Mouse (Mus musculus) neural tube, embryonic 11.5 days (tissue): ENCODE results near the gene R3hdm2. TPM values are rescaled to one million over a fixed set of nuclear protein-coding genes. Genes with fewer than 3 reads are reported as not detected.

Experiments used
- ATAC-seq: fragments of 200-750 bp; cut with Nextera tagmentation; 2 replicates; pipeline ENCODE4 v1.8.0; 2017; ENCODE audit warnings: moderate number of reproducible peaks, mild to moderate bottlenecking, moderate TSS enrichment, moderate library complexity; ENCODE audit not compliant: insufficient read depth, low FRiP score, low TSS enrichment
- DNase-seq: peaks from one replicate; pipeline ENCODE4 v3.0.0-alpha.2; 2015; ENCODE audit warnings: low spot score
- H3K27ac ChIP-seq: fragments of 300-500 bp; sonication (generic); 2 replicates; pipeline ENCODE4 v1.5.1; 2014; ENCODE audit warnings: low read depth, mild to moderate bottlenecking, low read length
- H3K27me3 ChIP-seq: fragments of 300-500 bp; sonication (generic); 2 replicates; pipeline ENCODE4 v1.6.1; 2014; ENCODE audit warnings: mild to moderate bottlenecking, low read length, mixed read lengths; ENCODE audit not compliant: control insufficient read depth, insufficient read depth
- H3K36me3 ChIP-seq: fragments of 300-500 bp; sonication (generic); 2 replicates; pipeline ENCODE4 v1.6.1; 2014; ENCODE audit warnings: mild to moderate bottlenecking, low read length, moderate library complexity, mixed read lengths; ENCODE audit not compliant: control insufficient read depth, insufficient read depth
- H3K4me1 ChIP-seq: fragments of 300-500 bp; sonication (generic); 2 replicates; pipeline ENCODE4 v1.6.1; 2014; ENCODE audit warnings: low read length, mixed read lengths; ENCODE audit not compliant: control insufficient read depth, insufficient read depth
- H3K4me2 ChIP-seq: fragments of 300-500 bp; sonication (generic); 2 replicates; pipeline ENCODE4 v1.6.1; 2014; ENCODE audit warnings: low read depth, mild to moderate bottlenecking, moderate library complexity
- H3K4me3 ChIP-seq: fragments of 300-500 bp; sonication (generic); 2 replicates; pipeline ENCODE4 v1.5.1; 2014; ENCODE audit warnings: low read depth, low read length
- H3K9ac ChIP-seq: fragments of 300-500 bp; sonication (generic); 2 replicates; pipeline ENCODE4 v1.6.1; 2014; ENCODE audit warnings: mild to moderate bottlenecking, low read length
- H3K9me3 ChIP-seq: fragments of 300-500 bp; sonication (generic); 2 replicates; pipeline ENCODE4 v1.6.1; 2016; ENCODE audit warnings: low read length; ENCODE audit not compliant: control insufficient read depth
- WGBS: fragments of 180-500 bp; shearing (Covaris S2); extraction: QIAGEN DNeasy Blood & Tissue Kit; methylation state at CpG from one replicate; pipeline ENCODE4 v1.1.7; 2014; 5-methylcytosine and 5-hydroxymethylcytosine counted together
- polyA plus RNA-seq: library from polyadenylated mRNA; unstranded; fragments of >200 nt; fragmentation: Nextera tagmentation; extraction: Ambion mirVana; gene quantifications from 2 replicates; pipeline ENCODE4 v1.2.1, GENCODE M21; 2014

The R3hdm2 gene
- polyA plus RNA-seq, 1 experiment from 2014 or later = 27.4 TPM

DNA sequence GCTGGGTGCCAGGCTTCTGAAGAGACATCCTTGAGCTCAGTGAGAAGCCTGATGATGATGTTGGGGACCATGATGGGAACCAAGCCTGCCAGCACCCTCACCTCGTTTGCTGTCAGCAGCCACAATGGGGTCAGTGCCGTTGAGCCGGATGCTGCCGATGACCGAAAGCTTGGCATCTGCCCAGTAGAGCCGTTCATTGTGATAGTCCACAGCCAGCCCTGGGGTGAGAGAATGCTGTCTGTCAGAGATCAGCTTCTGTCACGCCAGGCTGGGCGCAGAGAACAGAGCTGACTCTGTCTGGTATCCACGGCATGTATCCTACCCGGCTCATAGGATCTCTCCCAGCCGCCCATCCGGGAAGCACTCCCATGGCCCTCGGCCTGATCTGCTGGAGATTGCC is 162.0 kb downstream of the R3hdm2 start:
- DNase-seq (no peak), ATAC-seq (no peak)
- peaks cover 3% of the 10 kb centered on the region; the same call in 1 of the 2 replicates for H3K4me1 ChIP-seq
- no peaks in the 10 kb centered on the region for H3K27me3 ChIP-seq
- H3K4me2 ChIP-seq = no peak overlapping the region
- WGBS = 89% methylated on average over 13 of the region's 13 CpGs
- H3K9ac ChIP-seq = no peak overlapping the region
- H3K27ac ChIP-seq = no peak overlapping the region
- no peak overlapping the region for H3K4me3 ChIP-seq
- no peaks in the 10 kb centered on the region for H3K9me3 ChIP-seq
- H3K36me3 ChIP-seq = peaks cover 30% of the 10 kb centered on the region

- no peak overlapping the region for H3K27ac ChIP-seq
- ATAC-seq (no peak), DNase-seq (no peak)
- no peaks in the 10 kb centered on the region for H3K9me3 ChIP-seq
- H3K4me3 ChIP-seq = no peak overlapping the region
- H3K36me3 ChIP-seq = peaks cover 33% of the 10 kb centered on the region
- H3K4me1 ChIP-seq = 0 out of 2 replicates have a peak, but pooled peaks cover under 1% of the 10 kb centered on the region
- H3K4me2 ChIP-seq = no peak overlapping the region
- 39% methylated on average over 6 of the region's 6 CpGs for WGBS
- H3K9ac ChIP-seq = no peak overlapping the region
- no peaks in the 10 kb centered on the region for H3K27me3 ChIP-seq
Measured at GRCm38 (mm10) chr10:127542720-127543119, 162.6 kb downstream of the R3hdm2 start.

DNA sequence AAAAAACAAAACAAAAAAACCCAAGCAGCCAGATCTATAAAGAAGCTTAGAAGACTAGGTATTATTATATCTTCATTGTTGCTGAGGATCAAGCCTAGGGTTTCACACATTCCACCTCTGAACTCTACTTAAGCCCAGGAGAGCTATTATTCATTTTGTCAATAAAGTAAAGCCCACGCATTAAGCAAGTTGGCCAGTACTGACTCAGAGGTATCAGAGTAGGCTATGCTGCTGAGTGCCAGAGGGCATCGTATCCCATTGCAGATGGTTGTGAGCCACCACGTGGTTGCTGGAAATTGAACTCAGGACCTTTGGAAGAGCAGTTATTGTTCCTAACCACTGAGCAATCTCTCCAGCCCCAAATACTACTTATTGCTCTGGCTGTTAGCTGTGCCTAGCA is 163.8 kb downstream of the R3hdm2 start:
- 80% methylated on average over 3 of the region's 3 CpGs for WGBS
- peaks cover 39% of the 10 kb centered on the region for H3K36me3 ChIP-seq
- ATAC-seq = no peak

DNA sequence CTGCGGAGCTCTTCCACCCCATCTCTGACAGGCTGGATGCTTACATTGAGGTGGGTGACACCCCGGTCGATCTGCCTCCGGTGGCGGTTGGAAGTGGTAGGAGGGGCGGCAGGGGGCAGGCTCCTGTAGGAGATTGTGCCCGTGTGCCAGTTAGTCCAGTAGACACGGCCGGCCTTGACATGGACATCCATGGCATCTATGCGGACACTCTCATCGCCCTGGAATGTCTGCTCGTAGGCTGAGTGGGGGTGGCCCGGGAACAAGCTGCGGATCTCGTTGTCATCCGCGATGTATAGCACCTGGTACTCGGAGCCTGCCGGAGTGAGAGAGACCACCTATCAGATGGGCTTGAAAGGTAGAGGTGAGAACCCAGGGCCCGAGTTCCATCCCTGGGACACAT is 164.2 kb downstream of the R3hdm2 start:
- Histone ChIP-seq H3K36me3 (peaks cover 39% of the 10 kb centered on the region), H3K4me2 (no peak overlapping the region), H3K9me3 (no peaks in the 10 kb centered on the region), H3K4me1 (no peaks in the 10 kb centered on the region), H3K27ac (no peak overlapping the region), H3K4me3 (no peak overlapping the region), H3K9ac (no peak overlapping the region), H3K27me3 (no peaks in the 10 kb centered on the region)
- ATAC-seq (no peak), DNase-seq (no peak)
- WGBS = 95% methylated on average over 20 of the region's 20 CpGs

More for the DNA sequence above, 163.8 kb downstream of the R3hdm2 start:
- Histone ChIP-seq H3K9ac (no peak overlapping the region), H3K27ac (no peak overlapping the region), H3K4me3 (no peak overlapping the region), H3K4me2 (no peak overlapping the region), H3K27me3 (no peaks in the 10 kb centered on the region), H3K9me3 (no peaks in the 10 kb centered on the region), H3K4me1 (no peaks in the 10 kb centered on the region)
- DNase-seq = no peak

DNA sequence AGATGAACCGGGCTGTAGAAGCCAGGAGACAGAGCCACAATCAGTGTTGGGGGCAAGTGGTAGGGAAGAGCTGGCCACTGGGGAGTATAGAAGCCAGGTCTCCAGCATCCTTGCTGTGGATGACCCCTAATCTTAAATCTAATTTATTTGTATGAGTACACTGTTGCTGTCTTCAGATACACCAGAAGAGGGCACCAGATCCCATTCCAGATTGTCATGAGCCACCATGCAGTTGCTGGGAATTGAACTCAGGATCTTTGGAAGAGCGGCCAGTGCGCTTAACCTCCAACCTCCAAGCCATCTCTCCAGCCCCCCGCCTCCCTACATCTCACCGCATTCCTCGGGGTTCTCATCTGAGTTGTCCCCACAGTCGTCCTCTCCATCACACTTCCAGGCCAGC is 166.4 kb downstream of the R3hdm2 start:
- H3K27ac ChIP-seq = no peak overlapping the region
- no peak overlapping the region for H3K4me2 ChIP-seq
- ATAC-seq (no peak), DNase-seq (no peak)
- WGBS = 93% methylated on average over 7 of the region's 7 CpGs
- H3K27me3 ChIP-seq = no peaks in the 10 kb centered on the region
- peaks cover 50% of the 10 kb centered on the region for H3K36me3 ChIP-seq
- H3K4me3 ChIP-seq = no peak overlapping the region
- H3K9ac ChIP-seq = no peak overlapping the region
- H3K9me3 ChIP-seq = no peaks in the 10 kb centered on the region
- H3K4me1 ChIP-seq = no peaks in the 10 kb centered on the region

DNA sequence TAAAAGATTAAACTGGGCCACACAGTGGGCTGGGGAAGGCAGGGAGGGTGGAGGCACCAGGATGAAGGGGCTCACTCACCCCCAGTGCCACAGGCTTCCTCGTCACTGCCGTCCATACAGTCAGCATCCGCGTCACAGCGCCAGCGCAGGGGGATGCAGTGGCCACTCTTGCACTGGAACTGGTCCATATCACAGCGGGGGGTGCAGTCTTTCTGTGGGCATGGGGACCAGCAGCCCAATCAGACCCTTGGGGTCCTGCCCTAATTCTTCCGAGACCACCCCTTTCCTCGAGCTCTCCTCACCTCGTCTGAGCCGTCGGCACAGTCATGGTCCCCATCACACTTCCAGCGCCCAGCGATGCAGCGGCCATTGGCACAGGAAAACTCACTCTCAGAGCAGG is 168.1 kb downstream of the R3hdm2 start:
- no peak overlapping the region for H3K9ac ChIP-seq
- ATAC-seq = no peak
- H3K4me1 ChIP-seq = no peaks in the 10 kb centered on the region
- H3K4me2 ChIP-seq = no peak overlapping the region
- no peaks in the 10 kb centered on the region for H3K9me3 ChIP-seq
- H3K27ac ChIP-seq = no peak overlapping the region
- DNase-seq = no peak
- no peaks in the 10 kb centered on the region for H3K27me3 ChIP-seq
- no peak overlapping the region for H3K4me3 ChIP-seq
- WGBS = 94% methylated on average over 15 of the region's 15 CpGs
- peaks cover 47% of the 10 kb centered on the region for H3K36me3 ChIP-seq

Other genes with a start within 250 kb of the R3hdm2 start
- gene B4galnt1, start 215.1 kb upstream of the R3hdm2 start, polyA plus RNA-seq = 17.3 and 19.9 TPM in 2 replicates
- 0.36 and 0.89 TPM in 2 replicates for gene Slc26a10, start 199.7 kb upstream of the R3hdm2 start, polyA plus RNA-seq
- 31.7 and 31.8 TPM in 2 replicates for gene Arhgef25, start 190.2 kb upstream of the R3hdm2 start, polyA plus RNA-seq
- 138 and 148 TPM in 2 replicates for gene Dtx3, start 184.6 kb upstream of the R3hdm2 start, polyA plus RNA-seq
- 15.4 and 16.4 TPM in 2 replicates for gene Pip4k2c, start 168.7 kb upstream of the R3hdm2 start, polyA plus RNA-seq
- 43.4 and 51.0 TPM in 2 replicates for gene Kif5a, start 117.0 kb upstream of the R3hdm2 start, polyA plus RNA-seq
- gene Dctn2, start 114.0 kb upstream of the R3hdm2 start, polyA plus RNA-seq = 224 and 230 TPM in 2 replicates
- 17.0 and 17.6 TPM in 2 replicates for gene Mbd6, start 91.3 kb upstream of the R3hdm2 start, polyA plus RNA-seq
- 164 and 166 TPM in 2 replicates for gene Mars, start 68.5 kb upstream of the R3hdm2 start, polyA plus RNA-seq
- 1.1 and 1.8 TPM in 2 replicates for gene Arhgap9, start 58.4 kb upstream of the R3hdm2 start, polyA plus RNA-seq
- 3.8 and 4.6 TPM in 2 replicates for gene Gli1, start 38.4 kb upstream of the R3hdm2 start, polyA plus RNA-seq
- gene Inhbe, start 25.9 kb upstream of the R3hdm2 start, polyA plus RNA-seq = not detected in 2 replicates
- not detected in 2 replicates for gene Inhbc, start 9.9 kb upstream of the R3hdm2 start, polyA plus RNA-seq
- 0.50 and 0.95 TPM in 2 replicates for gene Stac3, start 121.4 kb downstream of the R3hdm2 start, polyA plus RNA-seq
- gene Ndufa4l2, start 134.6 kb downstream of the R3hdm2 start, polyA plus RNA-seq = 2.4 and 3.4 TPM in 2 replicates
- 82.1 and 91.5 TPM in 2 replicates for gene Shmt2, start 142.1 kb downstream of the R3hdm2 start, polyA plus RNA-seq
- 45.7 and 46.8 TPM in 2 replicates for gene Nxph4, start 154.2 kb downstream of the R3hdm2 start, polyA plus RNA-seq
- gene Lrp1, start 240.8 kb downstream of the R3hdm2 start, polyA plus RNA-seq = 60.2 and 68.2 TPM in 2 replicates